Mouse (Mus musculus): ENCODE results near the gene Cfap99. TPM values are rescaled to one million over a fixed set of nuclear protein-coding genes. Genes with fewer than 3 reads are reported as not detected.

Gene Cfap99
- polyA plus RNA-seq, 2 experiments: 0.04 TPM; not detected in 1

DNA sequence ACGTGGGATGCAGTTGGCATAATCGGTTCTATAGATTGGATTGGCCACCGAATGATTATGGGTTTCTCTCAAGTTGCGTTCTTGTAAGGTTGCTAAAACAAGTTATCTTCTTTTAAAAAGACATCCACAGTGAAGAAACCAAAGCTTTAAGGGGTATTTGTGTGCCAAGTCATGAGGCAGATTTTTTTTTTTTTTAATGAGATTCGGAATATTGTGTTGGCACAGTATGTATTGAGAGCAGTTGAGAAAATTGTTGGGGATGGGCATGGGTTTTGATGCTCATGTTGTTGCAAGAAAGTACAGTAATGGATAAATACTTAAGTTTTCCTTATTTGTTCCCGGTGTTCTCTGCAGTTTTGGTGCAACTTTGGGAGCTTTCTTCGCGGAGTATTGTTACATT lies 82.4 kb downstream of the Cfap99 start:
- Histone ChIP-seq H3K4me1 (ENCODE audit: control insufficient read depth, insufficient read depth, low read length) (peaks cover 17% of the 10 kb centered on the region), H3K9me3 (ENCODE audit: control insufficient read depth, low read length) (no peaks in the 10 kb centered on the region), H3K27me3 (ENCODE audit: control insufficient read depth, insufficient read depth, low read length) (no peaks in the 10 kb centered on the region), H3K36me3 (ENCODE audit: control insufficient read depth, insufficient read depth, low read length) (no peaks in the 10 kb centered on the region), H3K27ac (replicated peaks; ENCODE audit: low read depth, low read length) (no peak overlapping the region), H3K4me2 (replicated peaks; ENCODE audit: low read depth, low read length, severe bottlenecking) (peak overlapping the region; percentile 75), H3K9ac (ENCODE audit: low read depth, low read length, severe bottlenecking) (peak overlapping the region; percentile 93), H3K4me3 (replicated peaks; ENCODE audit: low read length) (peak overlapping the region; percentile 87)
- WGBS: 26% methylated on average over 8 of the region's 8 CpGs
- no peak for DNase-seq (ENCODE audit: low spot score)
- TF ChIP-seq POLR2A (IDR thresholded peaks at IDR 0.05; ENCODE audit: borderline replicate concordance, extremely low read depth, insufficient read depth, insufficient read length): no peak
- ATAC-seq (ENCODE audit: low FRiP score, low read depth): no peak

- no peak overlapping the region for H3K4me3 ChIP-seq (replicated peaks; ENCODE audit: low read length)
- no peak for ATAC-seq (ENCODE audit: low FRiP score, low read depth)
- no peak for DNase-seq (ENCODE audit: low spot score)
- H3K36me3 ChIP-seq (ENCODE audit: control insufficient read depth, insufficient read depth, low read length): no peaks in the 10 kb centered on the region
- H3K4me2 ChIP-seq (replicated peaks; ENCODE audit: low read depth, low read length, severe bottlenecking): no peak overlapping the region
- no peaks in the 10 kb centered on the region for H3K9me3 ChIP-seq (ENCODE audit: control insufficient read depth, low read length)
- no peak overlapping the region for H3K27ac ChIP-seq (replicated peaks; ENCODE audit: low read depth, low read length)
- no peak for TF ChIP-seq POLR2A (IDR thresholded peaks at IDR 0.05; ENCODE audit: borderline replicate concordance, extremely low read depth, insufficient read depth, insufficient read length)
- H3K4me1 ChIP-seq (ENCODE audit: control insufficient read depth, insufficient read depth, low read length): peaks cover 17% of the 10 kb centered on the region
- H3K27me3 ChIP-seq (ENCODE audit: control insufficient read depth, insufficient read depth, low read length): no peaks in the 10 kb centered on the region
- H3K9ac ChIP-seq (ENCODE audit: low read depth, low read length, severe bottlenecking): no peak overlapping the region
Measured at GRCm38 (mm10) chr5:34372141-34372540, 83.7 kb downstream of the Cfap99 start.

GRCm38 (mm10) chr5:34372541-34372940 lies 84.1 kb downstream of the Cfap99 start:
- DNase-seq (ENCODE audit: low spot score) (no peak), ATAC-seq (ENCODE audit: low FRiP score, low read depth) (no peak)
- H3K4me3 ChIP-seq (replicated peaks; ENCODE audit: low read length): no peak overlapping the region
- peaks cover 17% of the 10 kb centered on the region for H3K4me1 ChIP-seq (ENCODE audit: control insufficient read depth, insufficient read depth, low read length)
- H3K4me2 ChIP-seq (replicated peaks; ENCODE audit: low read depth, low read length, severe bottlenecking): no peak overlapping the region
- TF ChIP-seq POLR2A (IDR thresholded peaks at IDR 0.05; ENCODE audit: borderline replicate concordance, extremely low read depth, insufficient read depth, insufficient read length): no peak
- H3K27ac ChIP-seq (replicated peaks; ENCODE audit: low read depth, low read length): no peak overlapping the region
- H3K27me3 ChIP-seq (ENCODE audit: control insufficient read depth, insufficient read depth, low read length): no peaks in the 10 kb centered on the region
- no peak overlapping the region for H3K9ac ChIP-seq (ENCODE audit: low read depth, low read length, severe bottlenecking)
- H3K9me3 ChIP-seq (ENCODE audit: control insufficient read depth, low read length): no peaks in the 10 kb centered on the region
- H3K36me3 ChIP-seq (ENCODE audit: control insufficient read depth, insufficient read depth, low read length): no peaks in the 10 kb centered on the region

Other genes with a start within 250 kb of the Cfap99 start
- gene Poln, start 119.2 kb upstream of the Cfap99 start, polyA plus RNA-seq (2012; rRNA removed): 0.79 and 1.7 TPM in 2 replicates
- 0.97 and 1.3 TPM in 2 replicates for gene Poln, start 119.2 kb upstream of the Cfap99 start, polyA plus RNA-seq (2014; fragmentation: Nextera tagmentation; extraction: Ambion mirVana)
- gene Haus3, start 119.1 kb upstream of the Cfap99 start, polyA plus RNA-seq (2012; rRNA removed): 8.0 and 12.4 TPM in 2 replicates
- 24.5 and 25.5 TPM in 2 replicates for gene Haus3, start 119.1 kb upstream of the Cfap99 start, polyA plus RNA-seq (2014; fragmentation: Nextera tagmentation; extraction: Ambion mirVana)
- gene Mxd4, start 100.9 kb upstream of the Cfap99 start, polyA plus RNA-seq (2012; rRNA removed): 89.7 and 125 TPM in 2 replicates
- 46.6 and 52.2 TPM in 2 replicates for gene Mxd4, start 100.9 kb upstream of the Cfap99 start, polyA plus RNA-seq (2014; fragmentation: Nextera tagmentation; extraction: Ambion mirVana)
- gene Zfyve28, start 151 bp upstream of the Cfap99 start, polyA plus RNA-seq (2012; rRNA removed): 1.7 and 2.4 TPM in 2 replicates
- gene Zfyve28, start 151 bp upstream of the Cfap99 start, polyA plus RNA-seq (2014; fragmentation: Nextera tagmentation; extraction: Ambion mirVana): 0.83 and 0.95 TPM in 2 replicates
- gene Rnf4, start 47.7 kb downstream of the Cfap99 start, polyA plus RNA-seq (2012; rRNA removed): 130 and 142 TPM in 2 replicates
- gene Rnf4, start 47.7 kb downstream of the Cfap99 start, polyA plus RNA-seq (2014; fragmentation: Nextera tagmentation; extraction: Ambion mirVana): 154 and 168 TPM in 2 replicates
- gene Fam193a, start 81.3 kb downstream of the Cfap99 start, polyA plus RNA-seq (2012; rRNA removed): 57.5 and 85.7 TPM in 2 replicates
- gene Fam193a, start 81.3 kb downstream of the Cfap99 start, polyA plus RNA-seq (2014; fragmentation: Nextera tagmentation; extraction: Ambion mirVana): 16.6 and 19.2 TPM in 2 replicates
- 17.1 and 23.7 TPM in 2 replicates for gene Tnip2, start 225.4 kb downstream of the Cfap99 start, polyA plus RNA-seq (2012; rRNA removed)
- 15.8 and 17.1 TPM in 2 replicates for gene Tnip2, start 225.4 kb downstream of the Cfap99 start, polyA plus RNA-seq (2014; fragmentation: Nextera tagmentation; extraction: Ambion mirVana)
- 17.9 and 23.5 TPM in 2 replicates for gene Sh3bp2, start 237.2 kb downstream of the Cfap99 start, polyA plus RNA-seq (2012; rRNA removed)
- 12.2 and 12.6 TPM in 2 replicates for gene Sh3bp2, start 237.2 kb downstream of the Cfap99 start, polyA plus RNA-seq (2014; fragmentation: Nextera tagmentation; extraction: Ambion mirVana)

All from limb, embryonic 14.5 days (tissue).